Mouse (Mus musculus) forebrain, embryonic 15.5 days (tissue): ENCODE measurements around the gene Sipa1l3. TPM values are rescaled to one million over a fixed set of nuclear protein-coding genes. Genes with fewer than 3 reads are reported as not detected.

Experiments used
- ATAC-seq: fragments of 200-750 bp; cut with Nextera tagmentation; replicated peaks from 2 replicates; pipeline ENCODE4 v1.8.0; 2017; ENCODE audit warnings: mild to moderate bottlenecking, moderate TSS enrichment, moderate library complexity
- H3K27ac ChIP-seq: fragments of 300-500 bp; sonication (generic); replicated peaks from 2 replicates; pipeline ENCODE4 v1.5.1; 2015; ENCODE audit warnings: mild to moderate bottlenecking, inconsistent platforms
- H3K27me3 ChIP-seq: fragments of 300-500 bp; sonication (generic); 2 replicates; pipeline ENCODE4 v1.6.1; 2015; ENCODE audit warnings: inconsistent platforms
- H3K36me3 ChIP-seq: fragments of 300-500 bp; sonication (generic); 2 replicates; pipeline ENCODE4 v1.6.1; 2015; ENCODE audit warnings: mild to moderate bottlenecking, inconsistent platforms
- H3K4me1 ChIP-seq: fragments of 300-500 bp; sonication (generic); 2 replicates; pipeline ENCODE4 v1.6.1; 2015; ENCODE audit warnings: inconsistent platforms
- H3K4me2 ChIP-seq: fragments of 300-500 bp; sonication (generic); replicated peaks from 2 replicates; pipeline ENCODE4 v1.6.1; 2015; ENCODE audit warnings: mild to moderate bottlenecking, inconsistent platforms
- H3K4me3 ChIP-seq: fragments of 300-500 bp; sonication (generic); 2 replicates; pipeline ENCODE4 v1.5.1; 2015; ENCODE audit warnings: mild to moderate bottlenecking, inconsistent platforms
- H3K9ac ChIP-seq: fragments of 300-500 bp; sonication (generic); replicated peaks from 2 replicates; pipeline ENCODE4 v1.6.1; 2015; ENCODE audit warnings: mild to moderate bottlenecking, inconsistent platforms
- H3K9me3 ChIP-seq: fragments of 300-500 bp; sonication (generic); 2 replicates; pipeline ENCODE4 v1.6.1; 2016; ENCODE audit warnings: inconsistent platforms
- WGBS: fragments of 180-500 bp; shearing (Covaris S2); methylation state at CpG from one replicate; pipeline ENCODE4 v1.1.7; 2015; ENCODE audit warnings: mixed read lengths; 5-methylcytosine and 5-hydroxymethylcytosine counted together
- polyA plus RNA-seq: library from polyadenylated mRNA; unstranded; fragments of >200 nt; fragmentation: Nextera tagmentation; extraction: Ambion mirVana; gene quantifications from 2 replicates; pipeline ENCODE4 v1.2.1, GENCODE M21; 2015

The Sipa1l3 gene
- polyA plus RNA-seq, 1 experiment from 2014 or later = 15.0 TPM

- no peak for ATAC-seq
- Histone ChIP-seq H3K36me3 (no peaks in the 10 kb centered on the region), H3K9me3 (no peaks in the 10 kb centered on the region), H3K4me2 (no peak overlapping the region), H3K27me3 (no peaks in the 10 kb centered on the region), H3K9ac (no peak overlapping the region), H3K4me3 (no peak overlapping the region), H3K27ac (no peak overlapping the region), H3K4me1 (peaks cover 39% of the 10 kb centered on the region)
- WGBS = 54% methylated on average over 4 of the region's 4 CpGs
These were observed 98.6 kb downstream of the Sipa1l3 start for GRCm38 (mm10) chr7:29419836-29420235.

GRCm38 (mm10) chr7:29418231-29418630 lies 100.2 kb downstream of the Sipa1l3 start:
- H3K9ac ChIP-seq = no peak overlapping the region
- no peak overlapping the region for H3K4me2 ChIP-seq
- H3K27ac ChIP-seq = no peak overlapping the region
- H3K4me1 ChIP-seq = peaks cover 32% of the 10 kb centered on the region
- no peaks in the 10 kb centered on the region for H3K36me3 ChIP-seq
- no peak overlapping the region for H3K4me3 ChIP-seq
- WGBS = 85% methylated on average over 5 of the region's 6 CpGs
- ATAC-seq = no peak
- H3K27me3 ChIP-seq = no peaks in the 10 kb centered on the region
- no peaks in the 10 kb centered on the region for H3K9me3 ChIP-seq

GRCm38 (mm10) chr7:29417332-29418069 lies 100.9 kb downstream of the Sipa1l3 start:
- no peak overlapping the region for H3K9ac ChIP-seq
- no peak for ATAC-seq
- H3K4me1 ChIP-seq = peaks cover 33% of the 10 kb centered on the region
- H3K9me3 ChIP-seq = no peaks in the 10 kb centered on the region
- H3K27me3 ChIP-seq = no peaks in the 10 kb centered on the region
- H3K27ac ChIP-seq = no peak overlapping the region
- 29% methylated on average over 8 of the region's 8 CpGs for WGBS
- H3K4me3 ChIP-seq = no peak overlapping the region
- no peaks in the 10 kb centered on the region for H3K36me3 ChIP-seq
- H3K4me2 ChIP-seq = no peak overlapping the region

GRCm38 (mm10) chr7:29416906-29417305 lies 101.5 kb downstream of the Sipa1l3 start:
- H3K4me2 ChIP-seq = no peak overlapping the region
- H3K9me3 ChIP-seq = no peaks in the 10 kb centered on the region
- WGBS = 22% methylated on average over 2 of the region's 2 CpGs
- no peak overlapping the region for H3K4me3 ChIP-seq
- no peaks in the 10 kb centered on the region for H3K36me3 ChIP-seq
- no peak for ATAC-seq
- H3K27me3 ChIP-seq = no peaks in the 10 kb centered on the region
- H3K27ac ChIP-seq = no peak overlapping the region
- peaks cover 32% of the 10 kb centered on the region for H3K4me1 ChIP-seq
- H3K9ac ChIP-seq = no peak overlapping the region

GRCm38 (mm10) chr7:29411838-29412580 lies 106.4 kb downstream of the Sipa1l3 start:
- Histone ChIP-seq H3K9me3 (no peaks in the 10 kb centered on the region), H3K4me1 (peaks cover 22% of the 10 kb centered on the region), H3K27me3 (no peaks in the 10 kb centered on the region), H3K9ac (no peak overlapping the region), H3K36me3 (no peaks in the 10 kb centered on the region), H3K4me3 (no peak overlapping the region), H3K4me2 (no peak overlapping the region), H3K27ac (no peak overlapping the region)
- ATAC-seq = no peak
- WGBS = 70% methylated on average over 8 of the region's 8 CpGs

- Histone ChIP-seq H3K27ac (no peak overlapping the region), H3K4me3 (no peak overlapping the region), H3K27me3 (no peaks in the 10 kb centered on the region), H3K4me1 (peaks cover 19% of the 10 kb centered on the region), H3K36me3 (no peaks in the 10 kb centered on the region), H3K9ac (no peak overlapping the region), H3K9me3 (no peaks in the 10 kb centered on the region), H3K4me2 (no peak overlapping the region)
- 50% methylated on average over 4 of the region's 4 CpGs for WGBS
- ATAC-seq = no peak
These were observed 107.1 kb downstream of the Sipa1l3 start for GRCm38 (mm10) chr7:29411216-29411816.

GRCm38 (mm10) chr7:29410402-29410801 lies 108.0 kb downstream of the Sipa1l3 start:
- Histone ChIP-seq H3K36me3 (no peaks in the 10 kb centered on the region), H3K9ac (no peak overlapping the region), H3K4me2 (no peak overlapping the region), H3K27ac (no peak overlapping the region), H3K27me3 (no peaks in the 10 kb centered on the region), H3K4me1 (peaks cover 17% of the 10 kb centered on the region), H3K9me3 (no peaks in the 10 kb centered on the region), H3K4me3 (no peak overlapping the region)
- 86% methylated on average over 8 of the region's 8 CpGs for WGBS
- no peak for ATAC-seq

GRCm38 (mm10) chr7:29406855-29407254 lies 111.6 kb downstream of the Sipa1l3 start:
- Histone ChIP-seq H3K4me1 (peaks cover 10% of the 10 kb centered on the region), H3K36me3 (no peaks in the 10 kb centered on the region), H3K9me3 (no peaks in the 10 kb centered on the region), H3K27ac (0 out of 2 replicates have a peak overlapping the region, but pooled peaks have one; percentile 2), H3K4me3 (no peak overlapping the region), H3K4me2 (no peak overlapping the region), H3K9ac (no peak overlapping the region), H3K27me3 (no peaks in the 10 kb centered on the region)
- 83% methylated on average over 4 of the region's 4 CpGs for WGBS
- ATAC-seq = no peak

GRCm38 (mm10) chr7:29404126-29404525 lies 114.3 kb downstream of the Sipa1l3 start:
- Histone ChIP-seq H3K27me3 (no peaks in the 10 kb centered on the region), H3K4me2 (no peak overlapping the region), H3K27ac (no peak overlapping the region), H3K9ac (no peak overlapping the region), H3K9me3 (no peaks in the 10 kb centered on the region), H3K4me1 (no peaks in the 10 kb centered on the region), H3K36me3 (peaks cover 12% of the 10 kb centered on the region), H3K4me3 (no peak overlapping the region)
- WGBS = 89% methylated on average over 2 of the region's 2 CpGs
- no peak for ATAC-seq

GRCm38 (mm10) chr7:29402015-29402414 lies 116.4 kb downstream of the Sipa1l3 start:
- H3K27me3 ChIP-seq = no peaks in the 10 kb centered on the region
- 95% methylated on average over 4 of the region's 4 CpGs for WGBS
- no peak overlapping the region for H3K9ac ChIP-seq
- H3K27ac ChIP-seq = no peak overlapping the region
- H3K9me3 ChIP-seq = no peaks in the 10 kb centered on the region
- H3K4me3 ChIP-seq = no peak overlapping the region
- no peak overlapping the region for H3K4me2 ChIP-seq
- ATAC-seq = no peak
- peaks cover 18% of the 10 kb centered on the region for H3K36me3 ChIP-seq
- no peaks in the 10 kb centered on the region for H3K4me1 ChIP-seq

GRCm38 (mm10) chr7:29400451-29400850 lies 118.0 kb downstream of the Sipa1l3 start:
- Histone ChIP-seq H3K9ac (no peak overlapping the region), H3K4me1 (no peaks in the 10 kb centered on the region), H3K27me3 (no peaks in the 10 kb centered on the region), H3K4me3 (no peak overlapping the region), H3K27ac (no peak overlapping the region), H3K4me2 (no peak overlapping the region), H3K9me3 (no peaks in the 10 kb centered on the region), H3K36me3 (peaks cover 22% of the 10 kb centered on the region)
- ATAC-seq = no peak
- WGBS = 94% methylated on average over 8 of the region's 8 CpGs

- Histone ChIP-seq H3K4me1 (no peaks in the 10 kb centered on the region), H3K9me3 (no peaks in the 10 kb centered on the region), H3K27me3 (no peaks in the 10 kb centered on the region), H3K36me3 (peaks cover 26% of the 10 kb centered on the region), H3K4me3 (no peak overlapping the region), H3K27ac (no peak overlapping the region), H3K9ac (no peak overlapping the region), H3K4me2 (no peak overlapping the region)
- ATAC-seq = no peak
- 93% methylated on average over 9 of the region's 9 CpGs for WGBS
These were observed 119.4 kb downstream of the Sipa1l3 start for GRCm38 (mm10) chr7:29399056-29399455.
